Mouse (Mus musculus): ENCODE data around the gene Med19. TPM values are rescaled to one million over a fixed set of nuclear protein-coding genes. Genes with fewer than 3 reads are reported as not detected.

Med19 gene
- polyA plus RNA-seq, 1 experiment from 2014 or later, result 31.1 TPM

- no peak for ATAC-seq (ENCODE audit: insufficient read depth, low FRiP score, low read depth)
- Histone ChIP-seq H3K4me1 (peaks cover 4% of the 10 kb centered on the region; the same call in 1 of the 2 replicates), H3K9me3 (no peaks in the 10 kb centered on the region), H3K4me2 (no peak overlapping the region), H3K27me3 (replicated peaks) (no peaks in the 10 kb centered on the region), H3K36me3 (peaks cover 35% of the 10 kb centered on the region), H3K4me3 (replicated peaks) (no peak overlapping the region), H3K27ac (no peak overlapping the region), H3K9ac (no peak overlapping the region)
- WGBS, result 74% methylated on average over 1 of the region's 1 CpGs
Measured at GRCm38 (mm10) chr2:84707523-84707922, 29.3 kb downstream of the Med19 start.

GRCm38 (mm10) chr2:84711898-84712297 is 33.7 kb downstream of the Med19 start:
- ATAC-seq (ENCODE audit: insufficient read depth, low FRiP score, low read depth), result no peak

GRCm38 (mm10) chr2:84714422-84714810 is 36.2 kb downstream of the Med19 start:
- under 1% methylated on average over 26 of the region's 26 CpGs for WGBS
- H3K4me3 ChIP-seq (replicated peaks), result peak overlapping the region; percentile 96

More at GRCm38 (mm10) chr2:84711898-84712297, 33.7 kb downstream of the Med19 start:
- peaks cover 8% of the 10 kb centered on the region for H3K4me1 ChIP-seq
- H3K9ac ChIP-seq, result no peak overlapping the region
- H3K27me3 ChIP-seq (replicated peaks), result no peaks in the 10 kb centered on the region
- no peaks in the 10 kb centered on the region for H3K9me3 ChIP-seq
- no peak overlapping the region for H3K4me2 ChIP-seq
- H3K4me3 ChIP-seq (replicated peaks), result no peak overlapping the region
- H3K36me3 ChIP-seq, result peaks cover 27% of the 10 kb centered on the region
- H3K27ac ChIP-seq, result no peak overlapping the region
- WGBS, result 87% methylated on average over 2 of the region's 2 CpGs

GRCm38 (mm10) chr2:84714811-84715561 is 36.8 kb downstream of the Med19 start, which contains the start of gene Zdhhc5:
Gene Zdhhc5 (minus strand): TSS chr2:84715180.
- peak within 1 kb of the TSS; percentile 98 for H3K27ac ChIP-seq
- under 1% methylated on average over 106 of the region's 107 CpGs for WGBS
- peak; percentile 94 for ATAC-seq (ENCODE audit: insufficient read depth, low FRiP score, low read depth)
- peak within 1 kb of the TSS; percentile 96 for H3K4me3 ChIP-seq (replicated peaks)
- H3K4me1 ChIP-seq, result peaks cover 6% of the 10 kb centered on the region; the same call in 1 of the 2 replicates
- no peaks in the 10 kb centered on the region for H3K27me3 ChIP-seq (replicated peaks)
- peak within 1 kb of the TSS; percentile 95 for H3K9ac ChIP-seq
- peaks cover 9% of the 10 kb centered on the region for H3K36me3 ChIP-seq
- H3K4me2 ChIP-seq, result peak within 1 kb of the TSS; percentile 64
- no peaks in the 10 kb centered on the region for H3K9me3 ChIP-seq

More at GRCm38 (mm10) chr2:84714422-84714810, 36.2 kb downstream of the Med19 start:
- H3K36me3 ChIP-seq, result peaks cover 12% of the 10 kb centered on the region
- no peaks in the 10 kb centered on the region for H3K9me3 ChIP-seq
- peaks cover 6% of the 10 kb centered on the region; the same call in 1 of the 2 replicates for H3K4me1 ChIP-seq
- peak overlapping the region; percentile 98 for H3K27ac ChIP-seq
- peak overlapping the region; percentile 95 for H3K9ac ChIP-seq
- ATAC-seq (ENCODE audit: insufficient read depth, low FRiP score, low read depth), result no peak
- no peaks in the 10 kb centered on the region for H3K27me3 ChIP-seq (replicated peaks)
- peak overlapping the region; percentile 59 for H3K4me2 ChIP-seq

GRCm38 (mm10) chr2:84715562-84716361 is 37.6 kb downstream of the Med19 start:
- Histone ChIP-seq H3K4me3 (replicated peaks) (peak overlapping the region; percentile 96), H3K4me1 (peaks cover 6% of the 10 kb centered on the region; the same call in 1 of the 2 replicates), H3K9ac (peak overlapping the region; percentile 32; the same call in 1 of the 2 replicates), H3K36me3 (peaks cover 2% of the 10 kb centered on the region; the same call in 1 of the 2 replicates), H3K27me3 (replicated peaks) (no peaks in the 10 kb centered on the region), H3K27ac (peak overlapping the region; percentile 98), H3K4me2 (peak overlapping the region; percentile 64), H3K9me3 (no peaks in the 10 kb centered on the region)
- ATAC-seq (ENCODE audit: insufficient read depth, low FRiP score, low read depth), result peak; percentile 93
- under 1% methylated on average over 33 of the region's 33 CpGs for WGBS

GRCm38 (mm10) chr2:84716423-84717355 is 38.5 kb downstream of the Med19 start:
- Histone ChIP-seq H3K4me1 (peaks cover 6% of the 10 kb centered on the region; the same call in 1 of the 2 replicates), H3K9ac (peak overlapping the region; percentile 32; the same call in 1 of the 2 replicates), H3K4me2 (peak overlapping the region; percentile 64), H3K27ac (peak overlapping the region; percentile 98), H3K9me3 (no peaks in the 10 kb centered on the region), H3K4me3 (replicated peaks) (peak overlapping the region; percentile 96), H3K27me3 (replicated peaks) (no peaks in the 10 kb centered on the region), H3K36me3 (0 out of 2 replicates have a peak, but pooled peaks cover 1% of the 10 kb centered on the region)
- ATAC-seq (ENCODE audit: insufficient read depth, low FRiP score, low read depth), result no peak
- WGBS, result 31% methylated on average over 9 of the region's 9 CpGs

- Histone ChIP-seq H3K36me3 (0 out of 2 replicates have a peak, but pooled peaks cover 2% of the 10 kb centered on the region), H3K4me3 (replicated peaks) (no peak overlapping the region), H3K27ac (no peak overlapping the region; the same call in 1 of the 2 replicates), H3K27me3 (replicated peaks) (no peaks in the 10 kb centered on the region), H3K9me3 (no peaks in the 10 kb centered on the region), H3K4me2 (no peak overlapping the region), H3K4me1 (peaks cover 6% of the 10 kb centered on the region; the same call in 1 of the 2 replicates), H3K9ac (no peak overlapping the region)
- ATAC-seq (ENCODE audit: insufficient read depth, low FRiP score, low read depth), result no peak
- 92% methylated on average over 4 of the region's 4 CpGs for WGBS
Measured at GRCm38 (mm10) chr2:84717357-84717756, 39.2 kb downstream of the Med19 start.

- Histone ChIP-seq H3K4me2 (no peak overlapping the region), H3K4me1 (0 out of 2 replicates have a peak, but pooled peaks cover 4% of the 10 kb centered on the region), H3K27me3 (replicated peaks) (no peaks in the 10 kb centered on the region), H3K9me3 (no peaks in the 10 kb centered on the region), H3K27ac (no peak overlapping the region), H3K36me3 (peaks cover 11% of the 10 kb centered on the region; the same call in 1 of the 2 replicates), H3K9ac (no peak overlapping the region), H3K4me3 (replicated peaks) (no peak overlapping the region)
- ATAC-seq (ENCODE audit: insufficient read depth, low FRiP score, low read depth), result no peak
- 94% methylated on average over 2 of the region's 2 CpGs for WGBS
Measured at GRCm38 (mm10) chr2:84720718-84721117, 42.5 kb downstream of the Med19 start.

GRCm38 (mm10) chr2:84721182-84721581 is 43.0 kb downstream of the Med19 start:
- H3K27ac ChIP-seq, result no peak overlapping the region
- 72% methylated on average over 3 of the region's 3 CpGs for WGBS
- peaks cover 11% of the 10 kb centered on the region; the same call in 1 of the 2 replicates for H3K36me3 ChIP-seq
- no peak overlapping the region for H3K4me3 ChIP-seq (replicated peaks)
- peaks cover 8% of the 10 kb centered on the region; the same call in 1 of the 2 replicates for H3K4me1 ChIP-seq
- H3K9me3 ChIP-seq, result no peaks in the 10 kb centered on the region
- ATAC-seq (ENCODE audit: insufficient read depth, low FRiP score, low read depth), result no peak
- no peaks in the 10 kb centered on the region for H3K27me3 ChIP-seq (replicated peaks)
- H3K9ac ChIP-seq, result no peak overlapping the region
- no peak overlapping the region for H3K4me2 ChIP-seq

GRCm38 (mm10) chr2:84723856-84724255 is 45.7 kb downstream of the Med19 start:
- ATAC-seq (ENCODE audit: insufficient read depth, low FRiP score, low read depth), result no peak
- no peak overlapping the region for H3K27ac ChIP-seq
- no peak overlapping the region for H3K4me3 ChIP-seq (replicated peaks)
- H3K4me1 ChIP-seq, result peaks cover 13% of the 10 kb centered on the region
- no peaks in the 10 kb centered on the region for H3K9me3 ChIP-seq
- H3K9ac ChIP-seq, result no peak overlapping the region
- 95% methylated on average over 14 of the region's 14 CpGs for WGBS
- H3K27me3 ChIP-seq (replicated peaks), result no peaks in the 10 kb centered on the region
- peaks cover 11% of the 10 kb centered on the region; the same call in 1 of the 2 replicates for H3K36me3 ChIP-seq
- no peak overlapping the region for H3K4me2 ChIP-seq

GRCm38 (mm10) chr2:84725770-84726169 is 47.6 kb downstream of the Med19 start:
- Histone ChIP-seq H3K4me3 (replicated peaks) (no peak overlapping the region), H3K4me2 (0 out of 2 replicates have a peak overlapping the region, but pooled peaks have one; percentile 76), H3K9ac (no peak overlapping the region), H3K27me3 (replicated peaks) (no peaks in the 10 kb centered on the region), H3K9me3 (no peaks in the 10 kb centered on the region), H3K36me3 (peaks cover 11% of the 10 kb centered on the region; the same call in 1 of the 2 replicates), H3K27ac (no peak overlapping the region), H3K4me1 (peaks cover 13% of the 10 kb centered on the region)
- ATAC-seq (ENCODE audit: insufficient read depth, low FRiP score, low read depth), result no peak
- WGBS, result 93% methylated on average over 10 of the region's 10 CpGs

Measured in stomach, embryonic 15.5 days (tissue).